Mouse (Mus musculus): ENCODE data around the gene Il2.

DNA sequence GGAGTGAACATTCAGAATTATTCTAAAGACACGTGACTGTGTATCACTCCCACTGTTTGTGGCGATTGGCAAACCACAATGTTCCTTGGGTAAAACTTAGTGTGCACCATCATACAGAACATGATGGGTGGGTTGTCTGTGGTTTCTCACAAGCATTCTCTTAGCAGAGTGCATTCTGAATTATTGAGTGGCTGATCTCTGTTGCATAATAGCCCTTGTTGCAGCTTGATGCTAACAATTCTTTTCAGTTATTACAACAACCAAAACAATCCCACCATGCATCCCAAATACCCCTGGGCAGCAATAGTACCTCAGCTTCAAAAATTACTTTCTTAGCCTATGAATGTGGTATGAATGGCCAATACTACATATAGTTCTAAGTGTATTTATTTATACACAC lies 43.5 kb upstream of the Il2 start:
- TF ChIP-seq CTCF (IDR thresholded peaks at IDR 0.05; ENCODE audit: low read depth) (no peak), EP300 (IDR thresholded peaks at IDR 0.05; ENCODE audit: low read depth) (no peak)
